Mouse (Mus musculus): ENCODE results near the gene Il31. TPM values are rescaled to one million over a fixed set of nuclear protein-coding genes. Genes with fewer than 3 reads are reported as not detected.
A peak's percentile ranks its signal among the peaks of the same experiment; 100 is the strongest.

The Il31 gene
- total RNA-seq, 2 experiments from 2014 or later: not detected

DNA sequence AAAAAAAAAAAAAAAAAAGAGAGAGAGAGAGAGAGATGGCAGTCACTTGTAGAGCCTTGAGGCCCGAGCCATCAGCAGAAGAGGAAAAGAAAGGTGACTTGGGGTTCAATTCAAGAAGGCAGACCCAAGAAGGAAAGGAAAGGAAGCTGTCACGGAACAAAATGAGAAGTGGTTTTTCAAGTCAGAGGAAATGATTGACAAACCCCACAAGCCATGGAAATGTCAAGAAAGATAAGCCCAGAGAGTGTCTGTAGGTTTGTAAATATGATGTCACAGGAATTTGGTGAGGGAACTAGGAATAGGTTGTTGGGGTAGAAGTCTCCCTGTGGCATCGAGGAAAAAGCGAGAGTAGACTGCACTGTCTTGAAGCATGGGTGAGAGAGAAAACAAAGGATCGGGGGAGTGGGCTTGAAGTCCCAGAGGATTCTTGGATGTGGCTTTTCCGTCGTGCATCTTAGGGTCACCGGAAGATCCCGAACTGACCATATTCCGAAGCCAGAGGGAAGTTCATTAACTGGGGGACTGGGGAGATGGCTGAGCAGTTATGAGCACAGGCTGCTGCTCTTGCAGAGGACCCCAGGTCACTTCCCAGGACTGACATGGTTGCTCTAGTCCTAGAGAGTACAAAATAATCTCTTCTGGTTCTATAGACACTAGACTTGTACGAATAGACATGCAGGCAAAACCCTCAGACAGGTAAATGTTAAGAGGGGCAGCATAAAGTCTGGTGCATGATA is 1.5 kb downstream of the Il31 start:
- intact Hi-C loops (cut with DNase I): no loop called here
- DNase-seq (ENCODE audit: low spot score in 2 of 2): no peak

DNA sequence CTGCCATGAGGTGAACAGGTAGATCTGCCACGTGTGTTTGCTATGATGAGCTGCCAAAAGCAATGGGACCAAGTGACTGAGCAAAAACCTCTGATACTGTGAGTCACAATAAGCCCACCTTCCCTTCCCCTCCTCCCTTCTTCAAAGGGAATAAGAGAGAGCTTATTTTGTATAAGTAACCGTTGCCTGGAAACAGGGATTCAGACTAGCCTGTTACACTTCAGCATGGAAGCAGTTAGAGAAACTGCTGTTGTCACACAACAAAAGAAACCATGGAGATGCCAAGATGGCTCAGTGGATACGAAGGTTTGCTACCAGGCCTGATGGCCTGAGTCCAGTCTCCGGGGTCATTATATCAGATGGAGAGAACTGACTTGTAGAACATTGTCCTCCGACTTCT is 15.5 kb downstream of the Il31 start:
- DNase-seq (ENCODE audit: low spot score in 2 of 2): no peak

DNA sequence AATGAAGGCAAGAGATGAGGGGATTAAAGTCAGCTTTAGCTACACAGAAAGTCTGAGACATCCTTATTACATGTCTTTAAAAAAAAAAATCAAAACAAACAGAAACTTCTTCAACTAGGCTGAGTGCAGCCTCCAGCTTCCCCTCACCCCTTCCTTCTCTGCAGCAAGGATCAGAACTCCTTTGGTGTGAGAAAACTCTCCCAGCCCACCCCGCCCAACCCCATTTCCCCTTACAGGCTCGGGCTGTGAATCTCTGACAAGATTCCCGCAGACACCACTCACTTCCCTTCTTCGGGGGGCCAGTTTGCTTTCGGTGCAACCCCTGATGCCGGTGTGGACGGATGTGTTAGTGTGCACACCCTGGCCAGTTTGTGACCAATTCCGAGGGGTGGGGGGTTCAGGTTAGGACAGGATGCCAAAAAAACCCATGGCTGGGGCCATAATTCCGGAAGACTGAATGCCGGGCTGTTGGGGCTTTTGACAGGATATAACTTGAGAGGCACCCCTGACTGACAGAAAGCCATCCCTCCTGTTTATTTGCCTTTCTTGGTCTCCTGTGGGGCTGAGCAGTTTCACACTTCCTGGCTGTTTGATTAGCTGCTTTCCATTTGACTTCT is 18.4 kb downstream of the Il31 start:
- DNase-seq (ENCODE audit: low spot score in 2 of 2): no peak
- intact Hi-C loops (cut with DNase I): no loop called here

More for the DNA sequence above, 15.5 kb downstream of the Il31 start:
- intact Hi-C loops (cut with DNase I): no loop called here

DNA sequence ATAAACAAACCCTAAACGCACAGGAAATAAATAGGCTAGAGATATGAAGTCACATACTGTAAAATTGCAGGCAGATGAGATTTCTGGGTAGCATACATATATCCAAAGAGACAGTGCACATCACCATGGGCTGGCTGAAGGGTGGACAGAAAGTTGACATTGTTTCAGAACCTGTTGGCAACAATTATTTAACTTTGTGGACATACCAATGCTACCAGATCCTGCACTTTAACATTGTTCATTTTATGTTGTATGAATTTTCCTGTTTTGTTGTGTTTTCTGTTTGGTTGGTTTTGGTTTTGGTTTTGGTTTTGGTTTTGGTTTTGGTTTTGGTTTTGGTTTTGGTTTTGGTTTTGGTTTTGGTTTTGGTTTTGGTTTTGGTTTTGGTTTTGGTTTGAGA is 24.7 kb downstream of the Il31 start:
- intact Hi-C loops (cut with DNase I): no loop called here
- DNase-seq (ENCODE audit: low spot score in 2 of 2): no peak

DNA sequence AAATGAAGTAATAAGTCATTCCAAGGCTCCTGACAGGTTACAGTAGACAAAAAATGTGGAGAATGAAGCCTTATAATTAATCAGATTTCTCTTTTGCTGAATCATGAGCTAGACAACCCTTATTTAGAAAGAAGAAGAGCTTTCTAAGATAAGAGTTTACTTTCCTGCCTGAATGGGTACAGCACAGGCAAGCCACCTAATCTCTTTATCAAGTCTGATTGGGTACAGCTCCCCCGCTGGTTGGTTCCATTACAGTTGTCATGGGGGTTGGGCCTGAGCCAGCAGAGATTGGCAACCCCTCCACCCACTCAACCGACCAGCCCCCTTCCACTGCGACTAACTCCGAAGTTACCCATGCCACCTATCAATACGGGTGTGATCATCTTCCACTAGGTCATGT is 27.9 kb downstream of the Il31 start:
- no peak for DNase-seq (ENCODE audit: low spot score in 2 of 2)

DNA sequence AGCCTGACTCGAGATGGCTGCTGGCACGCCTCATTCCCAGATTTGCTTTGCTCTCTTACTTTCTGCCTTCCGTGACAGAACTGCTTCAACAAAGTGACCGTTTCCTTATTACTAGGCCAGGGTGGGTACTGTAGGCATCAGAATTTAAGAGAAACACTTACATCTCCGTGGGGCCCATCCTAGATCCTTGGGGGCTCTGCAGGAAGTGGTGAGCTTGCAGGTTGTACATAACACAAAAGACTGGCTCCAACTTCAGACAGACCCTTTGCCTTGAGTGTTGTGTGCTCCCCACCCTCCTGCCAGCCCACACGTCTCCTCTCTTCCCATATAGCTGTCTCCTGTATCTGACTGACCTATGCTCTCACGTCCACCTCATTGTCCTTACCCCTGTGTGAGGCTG is 37.4 kb downstream of the Il31 start:
- intact Hi-C loops (cut with DNase I): loop anchor here (10.0 kb wide), 1 partner anchor 243 kb away; no protein-coding TSS in a partner anchor
- DNase-seq (ENCODE audit: low spot score in 2 of 2): no peak

More for the DNA sequence above, 27.9 kb downstream of the Il31 start:
- intact Hi-C loops (cut with DNase I): no loop called here

DNA sequence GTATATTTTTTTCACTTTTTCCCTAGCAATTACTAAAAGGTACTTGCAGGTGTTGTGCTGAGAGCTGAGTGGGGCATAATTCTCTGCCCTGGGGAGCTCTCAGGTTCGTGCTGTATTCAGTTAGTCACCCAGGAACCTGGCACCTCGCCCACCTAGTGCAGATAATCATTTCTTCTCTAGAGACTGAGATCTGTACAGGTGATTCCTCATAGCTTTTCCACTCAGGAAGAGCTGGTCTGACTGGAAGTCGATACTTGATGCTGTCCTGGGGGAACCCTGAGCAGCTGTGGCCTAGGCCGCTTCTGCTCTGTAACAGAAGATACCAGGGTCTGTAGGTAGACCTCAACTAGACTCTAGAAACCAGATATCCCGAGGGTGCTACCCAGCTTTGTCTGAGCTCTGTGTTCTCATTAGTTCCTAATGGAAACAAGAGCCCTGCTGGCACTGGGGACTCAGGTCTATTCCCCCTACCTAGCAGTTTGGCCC is 44.4 kb downstream of the Il31 start:
- no peak for DNase-seq (ENCODE audit: low spot score in 2 of 2)
- intact Hi-C loops (cut with DNase I): loop anchor here (2.0 to 5.0 kb wide), 2 partner anchors 54 to 167 kb away; no protein-coding TSS in a partner anchor

DNA sequence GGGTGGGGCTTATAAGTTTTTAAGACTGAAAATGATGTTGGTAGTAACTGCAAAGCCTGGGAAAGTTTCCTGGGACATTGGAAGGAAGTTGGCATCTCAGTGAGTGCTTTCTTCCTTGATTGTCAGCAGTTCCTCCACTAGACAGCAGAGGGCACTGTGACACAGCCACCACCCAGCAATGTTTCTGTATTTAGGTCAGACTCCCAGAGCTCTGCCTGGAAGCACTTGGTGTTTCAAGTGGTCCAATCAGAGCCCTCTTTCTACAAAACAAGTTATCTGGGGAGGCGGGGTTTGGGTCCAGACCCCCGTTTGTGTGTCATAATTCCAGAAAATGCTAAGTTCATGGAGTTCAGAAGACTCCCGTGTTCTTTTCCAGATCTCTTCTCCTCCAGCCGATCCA is 45.2 kb downstream of the Il31 start:
- intact Hi-C loops (cut with DNase I): loop anchor here (2.0 to 5.0 kb wide), 2 partner anchors 55 to 168 kb away; no protein-coding TSS in a partner anchor
- DNase-seq (ENCODE audit: low spot score in 2 of 2): peak; percentile 72 to 90

- no peak for DNase-seq (ENCODE audit: low spot score in 2 of 2)
- intact Hi-C loops (cut with DNase I): loop anchor here (5.0 kb wide), 1 partner anchor 170 kb away; no protein-coding TSS in a partner anchor
Measured at GRCm38 (mm10) chr5:123442283-123442682, 47.0 kb downstream of the Il31 start.

GRCm38 (mm10) chr5:123440664-123441063 is 48.6 kb downstream of the Il31 start:
- intact Hi-C loops (cut with DNase I): loop anchor here (5.0 kb wide), 1 partner anchor 172 kb away; no protein-coding TSS in a partner anchor
- DNase-seq (ENCODE audit: low spot score in 2 of 2): peak in 1 of 2 experiments; percentile 44

GRCm38 (mm10) chr5:123439941-123440340 is 49.3 kb downstream of the Il31 start:
- peak in 1 of 2 experiments; percentile 30 for DNase-seq (ENCODE audit: low spot score in 2 of 2)

DNA sequence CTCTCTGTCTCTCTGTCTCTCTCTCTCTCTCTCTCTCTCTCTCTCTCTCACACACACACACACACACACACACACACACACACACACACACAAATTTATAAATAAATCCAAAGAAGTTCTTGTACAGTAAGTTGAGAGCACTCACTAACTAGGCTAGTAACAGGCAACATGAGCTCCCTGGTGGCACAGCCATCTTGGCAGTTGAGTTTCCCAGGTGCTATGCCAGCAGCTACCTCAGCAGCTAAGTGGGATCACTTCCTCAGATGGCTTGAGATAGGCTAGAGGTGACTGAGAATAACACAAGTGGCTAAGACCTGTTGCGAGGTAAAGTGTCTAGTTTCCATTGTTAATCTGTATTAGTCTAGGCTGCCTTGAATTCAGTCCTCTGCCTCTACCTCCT is 50.0 kb downstream of the Il31 start:
- intact Hi-C loops (cut with DNase I): loop anchor here (5.0 kb wide), 1 partner anchor 187 kb away; the partner anchor contains the start of gene Wdr66

More at GRCm38 (mm10) chr5:123439941-123440340, 49.3 kb downstream of the Il31 start:
- intact Hi-C loops (cut with DNase I): loop anchor here (5.0 kb wide), 2 partner anchors 172 to 188 kb away; partner anchors contain the start of gene Wdr66

DNA sequence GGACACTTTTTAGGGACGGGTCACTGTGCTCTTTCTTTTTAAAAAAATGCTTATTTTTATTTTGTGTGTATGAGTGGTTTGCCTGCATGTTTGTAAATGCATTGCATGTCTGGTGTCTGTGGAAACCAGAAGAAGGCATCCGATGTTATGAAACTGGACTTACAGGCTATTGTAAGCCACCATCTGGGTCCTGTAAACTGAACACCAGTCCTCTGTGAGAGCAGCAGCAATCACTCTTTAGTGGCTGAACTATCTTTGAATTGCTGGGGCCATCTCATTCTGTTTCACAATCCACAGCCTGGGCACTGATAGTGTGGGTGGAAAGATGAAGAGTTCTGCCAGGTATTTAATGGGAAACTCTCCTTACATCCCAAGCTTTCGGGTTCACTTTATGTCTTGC is 50.9 kb downstream of the Il31 start:
- DNase-seq (ENCODE audit: low spot score in 2 of 2): no peak
- intact Hi-C loops (cut with DNase I): loop anchor here (5.0 kb wide), 1 partner anchor 186 kb away; the partner anchor contains the start of gene Wdr66

More for the DNA sequence above, 50.0 kb downstream of the Il31 start:
- DNase-seq (ENCODE audit: low spot score in 2 of 2): no peak

DNA sequence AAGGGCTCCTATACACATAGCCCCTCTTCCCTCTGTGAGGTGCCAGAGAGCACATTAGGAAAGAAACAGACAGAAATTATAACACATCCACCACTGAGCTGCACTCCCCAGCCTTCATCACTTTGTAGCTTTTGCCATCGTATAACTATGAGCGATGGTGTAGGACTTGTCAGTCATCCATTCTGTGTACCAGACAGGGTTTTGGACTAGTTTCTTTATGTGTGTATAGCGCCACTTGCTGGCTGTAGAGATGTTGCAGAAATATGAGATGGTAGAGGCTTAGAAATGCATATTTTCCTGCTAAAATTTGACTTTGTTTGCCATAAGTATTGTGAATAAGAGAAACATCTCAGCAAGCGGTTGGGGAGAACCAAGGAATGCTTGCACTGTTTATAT is 52.5 kb downstream of the Il31 start:
- DNase-seq (ENCODE audit: low spot score in 2 of 2): peak; percentile 57 to 63
- intact Hi-C loops (cut with DNase I): loop anchor here (2.0 to 5.0 kb wide), 3 partner anchors 60 to 184 kb away; partner anchors contain the start of gene Wdr66

- DNase-seq (ENCODE audit: low spot score in 2 of 2): peak in 1 of 2 experiments; percentile 20
- intact Hi-C loops (cut with DNase I): loop anchor here (2.0 to 5.0 kb wide), 3 partner anchors 59 to 184 kb away; partner anchors contain the start of gene Wdr66
Measured at GRCm38 (mm10) chr5:123436071-123436779, 53.1 kb downstream of the Il31 start.

- DNase-seq (ENCODE audit: low spot score in 2 of 2): no peak
- intact Hi-C loops (cut with DNase I): loop anchor here (5.0 kb wide), 1 partner anchor 35 kb away; no protein-coding TSS in a partner anchor
Measured at GRCm38 (mm10) chr5:123432305-123432874, 56.9 kb downstream of the Il31 start.

DNA sequence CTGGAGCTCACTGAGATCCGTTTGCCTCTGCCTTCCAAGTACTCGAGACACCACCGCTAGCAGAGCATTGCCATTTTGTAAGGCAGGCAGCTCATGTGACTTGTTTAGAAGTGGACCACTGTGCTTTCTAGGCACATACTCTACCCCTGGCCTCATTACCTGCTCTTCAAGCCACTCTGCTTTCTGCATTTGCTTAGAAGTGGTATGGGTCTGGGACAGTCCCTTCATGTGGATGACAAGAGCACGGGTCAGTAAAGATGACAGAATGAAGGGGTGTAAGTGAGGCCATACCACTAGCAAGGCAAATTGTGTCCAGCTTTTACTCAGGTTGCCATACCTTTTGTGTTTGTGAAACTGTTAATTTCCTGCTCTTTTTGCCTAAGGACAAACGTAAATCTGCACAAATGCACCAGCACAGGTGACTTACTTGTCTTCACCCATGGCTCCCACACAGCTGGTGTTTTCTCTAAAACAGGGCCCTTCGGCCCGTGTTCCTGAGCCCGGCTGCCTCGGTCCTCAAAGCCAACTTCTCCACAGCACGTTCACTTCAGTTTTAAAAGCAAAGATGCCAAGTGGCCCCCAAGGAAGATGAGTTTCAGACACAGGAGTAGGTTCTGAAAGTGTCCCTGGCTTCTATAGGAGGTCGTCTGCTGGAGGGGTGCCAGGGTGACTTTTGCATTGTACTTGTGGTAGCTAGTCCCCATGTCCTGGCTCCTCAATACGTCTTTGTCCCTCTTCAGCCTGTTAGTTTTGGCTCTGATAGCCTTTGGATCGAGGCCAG is 57.6 kb downstream of the Il31 start:
- intact Hi-C loops (cut with DNase I): loop anchor here (5.0 kb wide), 1 partner anchor 34 kb away; no protein-coding TSS in a partner anchor
- DNase-seq (ENCODE audit: low spot score in 2 of 2): peak; percentile 23 to 39

Data from left cerebral cortex, postnatal 25 days (tissue).